Mouse (Mus musculus) gastrocnemius, postnatal 36 days (tissue): ENCODE results near the gene Sh2b3. TPM values are rescaled to one million over a fixed set of nuclear protein-coding genes. Genes with fewer than 3 reads are reported as not detected.
A peak's percentile ranks its signal among the peaks of the same experiment; 100 is the strongest.
"Not testable (repeated sequence)": the region's sequence is repeated elsewhere in the genome, so short reads cannot be mapped to it uniquely, and the experiment has no call there.

ENCODE experiments used
- DNase-seq, 2 experiments: peaks; one replicate each; pipeline ENCODE4 v3.0.0; 2022
- intact Hi-C: fragments of 180-260 bp; cut with DNase I; formaldehyde crosslinking; loops from one replicate; pipeline ENCODE4 v1.15.1; 2025
- total RNA-seq, 2 experiments: library from RNA; stranded (reverse); gene quantifications; 2 replicates each; pipeline ENCODE4 v1.2.3; 2021

The Sh2b3 gene
- total RNA-seq, 2 experiments from 2014 or later = 13.5 TPM

DNA sequence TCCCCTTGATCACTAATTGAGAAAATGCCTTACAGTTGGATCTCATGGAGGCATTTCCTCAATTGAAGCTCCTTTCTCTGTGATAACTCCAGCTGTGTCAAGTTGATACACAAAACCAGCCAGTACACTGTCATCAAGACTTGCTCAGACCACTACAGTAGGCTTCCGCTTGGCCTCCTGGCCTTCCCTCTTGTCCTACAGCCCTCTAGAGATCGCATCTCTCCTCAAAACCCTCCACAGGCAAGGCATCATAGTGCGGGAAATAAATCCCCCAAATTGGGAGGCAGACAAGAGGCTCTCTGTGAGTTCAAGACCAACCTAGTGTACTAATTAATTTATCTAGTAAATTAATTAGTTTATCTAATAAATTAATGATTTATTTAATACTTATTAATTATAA is 9.8 kb upstream of the Sh2b3 start:
- not testable (repeated sequence) for DNase-seq
- intact Hi-C loops = loop anchor here (10.0 kb wide), 1 partner anchor 52 kb away; no protein-coding TSS in a partner anchor

DNA sequence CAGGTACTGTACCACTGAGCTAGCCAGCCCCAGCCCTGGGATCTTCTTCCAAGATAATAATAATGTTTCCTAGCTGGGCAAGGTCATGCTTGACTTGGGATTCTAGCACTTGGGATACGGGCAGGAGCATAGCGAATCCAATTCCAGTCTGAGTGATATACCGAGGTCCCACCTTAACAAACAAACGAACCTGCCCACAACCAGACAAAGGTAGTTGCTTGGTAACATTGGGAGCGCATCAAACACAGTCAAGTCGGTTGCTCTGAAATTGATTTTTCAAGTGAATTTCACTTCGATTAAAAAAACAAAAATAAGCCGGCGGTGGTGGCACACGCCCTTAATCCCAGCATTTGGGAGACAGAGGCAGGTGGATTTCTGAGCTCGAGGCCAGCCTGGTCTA is 8.9 kb upstream of the Sh2b3 start:
- intact Hi-C loops = loop anchor here (10.0 kb wide), 1 partner anchor 52 kb away; no protein-coding TSS in a partner anchor
- no peak for DNase-seq

DNA sequence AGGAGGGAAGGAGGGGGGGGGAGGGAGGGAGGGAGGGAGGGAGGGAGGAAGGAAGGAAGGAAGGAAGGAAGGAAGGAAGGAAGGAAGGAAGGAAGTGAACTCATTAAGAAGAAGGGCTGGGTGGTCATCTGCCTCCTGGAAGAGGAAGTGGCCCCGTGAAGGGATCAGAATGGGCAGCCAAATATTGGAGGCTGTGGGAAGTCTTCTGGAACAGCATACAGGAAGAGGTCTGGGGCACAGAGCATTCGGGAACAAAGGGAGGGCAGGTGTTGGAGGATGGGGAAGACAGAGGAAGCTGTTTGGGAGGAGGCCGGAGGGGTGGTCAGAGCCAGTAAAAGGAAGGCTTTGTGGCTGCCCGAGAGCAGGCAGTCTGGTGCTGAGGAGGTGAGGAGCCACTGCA is 7.9 kb upstream of the Sh2b3 start:
- intact Hi-C loops = loop anchor here (10.0 kb wide), 1 partner anchor 51 kb away; no protein-coding TSS in a partner anchor
- DNase-seq = no peak

DNA sequence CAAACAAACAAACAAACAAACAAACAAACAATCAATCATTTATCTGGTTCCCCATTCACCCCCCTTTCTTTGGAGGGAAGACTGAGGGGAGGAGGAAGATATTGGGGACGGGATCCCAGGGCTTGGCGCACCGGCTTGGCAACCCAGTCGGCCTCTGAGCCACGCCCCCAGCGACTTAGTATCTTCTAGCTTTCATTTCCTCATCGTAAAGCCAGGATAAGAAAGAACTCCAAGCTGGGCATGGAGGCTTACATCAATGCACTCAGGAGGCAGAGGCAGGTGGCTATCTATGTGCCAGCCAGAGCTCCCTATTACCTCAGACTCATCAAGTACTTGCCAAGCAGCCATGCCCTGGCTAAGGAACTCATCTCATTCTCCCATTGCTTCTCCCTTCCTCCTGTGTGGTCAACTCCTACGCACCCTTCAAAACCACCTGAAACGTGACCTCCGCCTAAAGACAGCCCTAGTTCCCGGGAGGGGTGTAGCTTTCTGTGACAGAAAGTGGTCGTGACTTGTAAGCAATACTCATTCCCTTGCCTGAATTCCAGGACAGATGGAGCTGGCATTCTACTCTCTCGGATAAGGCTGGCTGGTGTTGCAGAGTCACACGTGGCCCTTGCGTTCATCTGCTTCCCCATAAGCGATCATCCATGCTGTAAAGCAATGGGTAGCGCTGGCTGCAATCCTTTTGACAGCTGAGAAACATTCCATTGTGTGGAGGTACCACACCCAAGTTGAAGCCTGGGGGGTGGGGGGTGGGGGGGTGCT is 5.9 kb upstream of the Sh2b3 start:
- no peak for DNase-seq
- intact Hi-C loops = loop anchor here (2.0 to 10.0 kb wide), 2 partner anchors 29 to 49 kb away; no protein-coding TSS in a partner anchor

DNA sequence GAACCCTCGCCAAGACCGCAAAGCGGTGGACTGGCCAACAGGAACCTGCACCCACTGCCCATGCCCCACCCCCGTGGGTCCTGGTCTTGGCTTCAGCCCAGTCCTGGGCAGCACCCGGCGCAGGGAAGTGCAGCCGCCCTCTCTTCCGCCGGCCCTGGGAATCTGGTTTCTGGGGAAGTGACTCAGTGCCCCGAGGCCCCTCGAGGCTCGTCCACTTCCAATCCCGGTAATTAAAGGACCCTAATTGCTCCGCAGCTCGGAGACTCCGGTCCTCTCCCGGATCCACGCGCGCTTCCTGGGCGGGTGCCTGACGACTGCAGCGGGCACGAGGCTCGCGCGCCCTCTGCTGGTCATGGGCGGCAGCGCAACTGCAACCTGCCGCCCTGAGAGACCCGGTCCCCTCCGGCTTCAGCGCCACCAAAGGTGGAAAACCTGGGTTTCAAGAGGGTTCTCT is 5.2 kb upstream of the Sh2b3 start:
- intact Hi-C loops = loop anchor here (2.0 to 10.0 kb wide), 2 partner anchors 28 to 48 kb away; no protein-coding TSS in a partner anchor
- peak; percentile 77 to 81 for DNase-seq

DNA sequence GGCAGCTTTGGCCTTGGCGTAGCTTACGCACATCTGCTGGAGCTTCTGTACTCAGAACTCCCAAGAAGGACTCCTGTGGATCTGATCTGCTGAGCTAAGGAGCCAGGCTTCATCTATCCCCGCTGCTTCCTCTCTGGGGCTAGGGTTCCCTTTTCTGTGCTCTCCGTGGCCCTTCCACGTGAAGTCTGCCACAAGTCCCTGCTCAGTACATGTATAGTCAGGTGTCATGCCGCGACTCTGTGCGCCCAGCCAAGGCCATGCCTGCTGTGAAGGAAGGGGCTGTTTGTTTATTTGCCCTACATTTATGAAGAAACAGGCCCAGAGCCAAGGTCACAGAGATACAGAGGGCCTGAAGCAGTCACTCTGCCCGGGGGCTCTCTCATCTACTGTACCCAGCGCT is 4.5 kb upstream of the Sh2b3 start:
- intact Hi-C loops = loop anchor here (2.0 to 10.0 kb wide), 2 partner anchors 27 to 47 kb away; no protein-coding TSS in a partner anchor

DNA sequence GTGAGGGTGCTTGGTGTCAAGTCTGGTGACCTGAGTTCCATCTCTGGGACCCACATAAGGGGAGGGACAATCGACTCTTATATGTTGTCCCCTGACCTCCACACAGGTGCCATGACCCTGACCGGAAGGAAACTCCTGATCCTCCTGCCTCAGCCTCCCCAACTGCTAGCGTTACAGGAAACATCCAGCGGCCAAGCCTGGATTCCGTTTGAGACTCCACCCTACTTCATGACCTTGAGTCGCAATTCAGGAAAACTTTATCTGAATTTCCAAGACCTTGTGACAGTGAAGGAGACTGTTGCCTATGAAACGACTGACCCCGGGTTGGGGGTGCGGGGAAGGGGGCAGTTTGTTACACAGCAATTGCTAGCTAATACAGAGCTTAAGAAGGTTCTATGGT is 4.1 kb upstream of the Sh2b3 start:
- intact Hi-C loops = loop anchor here (10.0 kb wide), 1 partner anchor 47 kb away; no protein-coding TSS in a partner anchor
- DNase-seq = no peak

More for the DNA sequence above, 4.5 kb upstream of the Sh2b3 start:
- no peak for DNase-seq

DNA sequence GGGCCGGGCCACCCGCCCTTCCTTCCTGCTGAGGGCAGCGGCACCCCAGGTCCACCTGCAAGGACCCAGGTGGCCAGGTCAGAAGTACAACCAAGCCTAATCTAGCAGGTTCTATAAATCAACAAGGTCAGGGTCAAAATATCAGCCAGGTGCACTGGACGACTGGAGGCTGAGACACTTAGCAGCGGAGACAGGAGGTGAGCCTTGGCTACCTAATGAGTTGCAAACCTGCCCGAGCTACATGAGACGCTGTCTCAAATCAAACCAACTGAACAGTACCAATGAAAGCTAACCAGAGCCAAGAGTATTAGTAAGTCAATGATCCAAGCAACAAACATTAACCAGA is 1.7 kb upstream of the Sh2b3 start:
- intact Hi-C loops = loop anchor here (5.0 kb wide), 1 partner anchor 127 kb away; the partner anchor contains the start of gene Atxn2
- no peak for DNase-seq

DNA sequence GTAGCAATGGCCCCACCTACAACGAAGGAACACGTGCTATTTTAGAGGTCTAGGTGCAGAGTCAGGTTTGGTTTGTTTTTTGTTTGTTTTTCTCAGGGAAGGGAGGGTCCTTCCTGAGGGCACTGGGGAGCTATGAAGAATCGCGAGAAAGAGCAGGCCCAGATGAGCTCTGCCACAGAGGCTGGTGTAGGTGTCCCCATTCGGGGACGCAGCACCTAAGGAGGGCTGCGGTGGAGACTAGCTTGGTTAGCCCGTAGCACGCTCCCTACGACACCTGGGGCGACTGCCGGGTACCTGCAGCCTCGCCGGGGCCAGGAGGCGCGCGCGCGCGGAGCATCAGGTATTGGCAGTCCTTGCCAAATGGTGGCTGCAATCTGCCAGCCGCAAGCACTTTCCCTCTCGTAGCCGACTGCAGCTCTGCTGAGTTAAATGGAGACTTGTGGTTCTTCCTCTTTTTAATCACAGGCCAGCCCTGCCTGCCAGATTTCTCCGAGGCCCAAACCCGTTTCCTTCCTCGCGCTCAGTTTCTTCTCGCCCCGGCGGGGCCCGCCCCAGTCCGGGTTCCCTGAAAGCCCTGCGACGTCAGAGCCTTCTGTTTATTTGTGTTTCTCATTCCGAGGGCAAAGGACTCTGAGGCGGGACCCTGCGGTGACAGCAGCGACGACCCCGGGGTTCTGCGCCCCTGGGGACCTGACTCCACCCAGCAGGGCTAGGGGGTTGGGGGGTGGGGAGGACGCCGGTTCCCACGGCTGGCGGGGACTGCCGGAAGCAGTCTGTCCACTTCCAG is 1.1 kb upstream of the Sh2b3 start:
- intact Hi-C loops = loop anchor here (5.0 kb wide), 1 partner anchor 126 kb away; the partner anchor contains the start of gene Atxn2
- DNase-seq = peak in 1 of 2 experiments; percentile 50

DNA sequence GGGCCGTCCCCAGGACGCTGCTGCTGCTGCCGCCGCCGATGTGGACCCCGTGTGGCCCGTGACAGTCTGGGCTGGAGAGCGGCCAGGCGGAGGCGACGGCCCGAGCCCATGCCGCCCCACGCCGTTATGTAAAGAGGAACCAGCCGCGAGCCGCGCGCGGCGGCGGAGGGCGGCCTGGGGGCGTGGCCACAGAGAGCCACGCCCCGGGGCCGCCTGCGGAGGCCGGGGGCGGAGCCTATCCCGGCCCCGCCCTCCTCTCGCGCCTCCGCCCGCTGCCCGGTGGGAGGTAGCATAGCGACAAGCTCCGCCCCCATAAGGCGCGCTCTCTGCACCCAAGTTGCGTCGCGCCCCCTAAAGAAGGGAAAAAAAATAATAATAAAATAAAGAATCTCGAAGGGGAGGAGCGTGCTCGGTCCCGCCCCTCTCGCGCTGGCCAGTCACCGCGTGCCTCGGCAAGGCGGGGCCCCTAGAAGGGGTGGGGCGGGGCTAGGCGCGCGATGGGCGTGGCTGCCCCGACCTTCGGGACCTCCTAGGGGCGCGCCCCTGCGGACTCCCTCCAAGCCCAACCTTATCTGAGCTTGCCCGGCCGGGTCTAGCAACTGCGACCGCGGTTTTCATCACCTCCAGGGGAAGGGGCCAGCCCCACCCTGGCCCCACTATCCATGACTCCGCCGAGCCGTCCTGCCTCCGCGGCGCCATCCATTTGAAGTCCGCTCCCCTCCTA is 592 bp downstream of the Sh2b3 start:
- DNase-seq = peak; percentile 90 to 91
- intact Hi-C loops = loop anchor here (5.0 kb wide), 1 partner anchor 125 kb away; the partner anchor contains the start of gene Atxn2

DNA sequence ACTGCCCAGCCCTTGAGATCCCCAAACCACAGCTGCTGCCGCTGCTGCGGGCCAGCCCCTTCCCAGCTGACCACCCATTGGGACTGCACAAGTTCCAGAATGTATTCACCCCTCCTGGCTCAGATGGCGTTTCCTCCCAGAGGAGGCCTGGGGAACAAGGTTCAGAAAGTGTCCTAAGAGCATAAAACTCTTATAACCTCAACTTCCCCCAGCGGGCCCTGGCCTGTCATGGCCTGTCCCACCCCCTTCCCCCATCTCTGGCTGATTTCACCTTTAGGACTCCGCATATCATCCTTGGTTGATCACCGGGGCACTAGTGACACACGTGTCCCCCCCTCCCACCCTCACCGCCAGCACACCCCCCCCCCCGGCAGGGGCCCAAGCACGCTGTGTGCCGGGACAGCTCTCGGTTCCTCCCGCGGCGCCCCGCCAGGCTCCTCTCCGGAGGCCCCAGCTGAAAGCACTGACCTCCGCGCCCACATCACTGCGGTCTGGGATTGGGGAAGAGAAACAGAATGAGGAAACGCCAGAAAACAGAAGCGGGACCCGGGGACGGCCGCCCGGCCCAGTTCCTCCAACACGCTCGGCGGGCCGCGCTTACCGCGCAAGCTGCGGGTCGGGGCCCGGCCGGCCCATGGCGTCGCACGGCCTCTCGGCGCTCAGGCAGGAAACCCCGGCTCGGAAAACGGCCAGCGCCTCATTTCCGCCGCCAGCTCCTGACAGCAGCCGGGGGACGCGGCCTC is 1.3 kb downstream of the Sh2b3 start:
- peak in 1 of 2 experiments; percentile 71 for DNase-seq
- intact Hi-C loops = loop anchor here (5.0 kb wide), 1 partner anchor 124 kb away; the partner anchor contains the start of gene Atxn2

DNA sequence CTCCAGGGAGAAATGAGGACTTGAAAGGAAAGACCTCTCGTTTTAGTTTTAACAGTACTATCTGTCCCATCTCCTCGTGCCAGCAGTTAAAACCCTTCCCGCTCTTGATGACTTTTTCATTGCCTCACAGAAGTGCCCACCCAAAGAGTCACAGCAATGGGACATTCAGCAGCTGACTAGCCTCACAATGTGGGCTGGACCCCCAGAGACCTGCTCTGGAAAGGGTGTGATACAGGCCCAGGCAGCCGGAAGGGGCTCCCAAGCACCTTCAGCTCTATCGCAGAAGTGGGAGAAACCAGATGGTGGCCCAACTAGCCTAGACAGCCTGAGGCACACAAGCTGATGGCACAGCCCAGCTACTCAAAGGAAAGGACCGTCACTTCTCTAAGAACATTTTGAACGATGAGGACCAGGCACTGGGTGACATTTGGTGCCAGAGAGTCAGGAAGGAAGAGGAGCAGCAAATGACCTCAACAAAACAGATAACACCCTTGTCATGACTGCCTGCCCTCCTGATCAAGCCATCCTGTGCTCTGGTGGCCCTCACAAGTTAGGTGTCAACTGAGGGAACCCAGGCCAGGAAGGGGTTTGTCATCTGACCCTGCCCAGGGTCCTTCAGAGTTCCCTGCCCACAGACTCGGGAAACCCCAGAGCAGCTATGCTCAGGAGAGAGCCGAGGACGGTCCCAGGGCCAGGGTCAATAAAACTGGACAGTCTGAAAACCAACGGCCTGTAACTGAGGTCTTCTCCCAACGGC is 2.3 kb downstream of the Sh2b3 start:
- DNase-seq = no peak
- intact Hi-C loops = loop anchor here (5.0 kb wide), 1 partner anchor 123 kb away; the partner anchor contains the start of gene Atxn2

DNA sequence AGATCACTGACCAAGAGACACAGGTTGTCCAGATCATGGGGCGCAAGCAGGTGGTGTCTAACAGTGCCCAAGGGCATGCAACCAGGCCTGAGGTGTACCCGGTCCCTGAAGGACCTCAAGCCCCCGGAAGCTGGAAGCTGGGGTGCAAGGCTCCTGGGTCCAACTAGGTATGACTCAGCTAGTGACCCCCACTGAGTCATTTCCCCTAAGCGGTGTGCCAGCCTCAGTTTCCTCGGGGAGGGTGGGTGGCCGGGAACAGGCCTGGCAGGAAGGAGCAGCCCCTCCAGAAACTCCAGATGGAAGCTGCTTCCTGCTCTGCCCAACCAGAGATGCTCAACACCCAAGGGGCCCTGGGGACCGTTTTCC is 3.2 kb downstream of the Sh2b3 start:
- intact Hi-C loops = no loop called here

DNA sequence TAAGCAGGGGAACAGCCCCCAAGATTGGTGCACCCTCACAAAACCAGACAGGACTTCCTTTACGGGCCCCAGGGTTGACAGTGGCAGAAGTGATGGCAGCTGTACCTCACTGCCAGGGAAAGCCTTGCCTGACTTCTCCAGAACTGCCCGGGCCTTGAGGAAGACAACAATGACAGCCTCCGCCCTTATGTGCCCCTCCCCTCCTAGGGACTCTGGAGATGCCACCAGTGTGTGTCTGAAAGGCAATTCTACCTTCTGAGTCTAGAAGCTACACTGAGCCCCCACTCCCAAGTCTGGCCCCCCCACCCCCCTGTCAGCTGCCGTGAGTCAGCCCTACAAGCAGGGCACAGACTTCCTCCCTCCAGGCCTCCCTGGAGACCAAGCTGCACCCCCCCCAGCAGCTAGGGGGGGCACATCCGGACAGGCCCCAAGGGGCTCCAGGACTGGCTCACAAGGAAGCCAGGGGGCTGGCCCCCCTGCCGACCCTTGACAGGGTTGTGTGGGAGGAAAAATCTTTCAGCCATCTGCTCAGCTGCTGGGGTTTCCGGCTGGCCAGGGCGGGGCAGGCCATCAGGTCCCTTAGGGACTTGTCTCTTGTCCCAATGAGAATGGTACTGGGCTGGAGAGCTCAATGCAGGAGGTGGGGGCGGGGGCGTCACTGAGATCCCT is 3.7 kb downstream of the Sh2b3 start:
- intact Hi-C loops = no loop called here

More for the DNA sequence above, 3.2 kb downstream of the Sh2b3 start:
- DNase-seq = no peak

DNA sequence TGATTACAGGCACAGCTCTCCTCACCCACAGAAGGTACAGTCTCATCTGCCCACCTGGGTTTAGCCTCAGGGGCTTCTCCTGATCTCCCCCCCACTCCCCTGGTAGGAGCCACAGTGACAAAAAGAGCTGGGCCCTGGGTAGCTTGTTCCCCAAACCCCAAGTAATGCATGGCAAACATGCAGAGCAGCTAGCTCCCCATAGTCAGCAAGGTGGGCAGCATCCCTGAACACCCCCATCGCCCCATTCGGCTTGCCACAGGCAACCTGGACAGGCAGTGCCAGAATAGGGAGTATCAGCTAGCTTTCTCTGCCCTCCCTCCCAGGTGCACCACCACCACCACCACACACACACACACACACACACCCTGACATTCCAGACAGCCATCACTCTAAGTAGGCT is 4.3 kb downstream of the Sh2b3 start:
- no peak for DNase-seq
- intact Hi-C loops = no loop called here

More for the DNA sequence above, 3.7 kb downstream of the Sh2b3 start:
- DNase-seq = peak in 1 of 2 experiments; percentile 67

DNA sequence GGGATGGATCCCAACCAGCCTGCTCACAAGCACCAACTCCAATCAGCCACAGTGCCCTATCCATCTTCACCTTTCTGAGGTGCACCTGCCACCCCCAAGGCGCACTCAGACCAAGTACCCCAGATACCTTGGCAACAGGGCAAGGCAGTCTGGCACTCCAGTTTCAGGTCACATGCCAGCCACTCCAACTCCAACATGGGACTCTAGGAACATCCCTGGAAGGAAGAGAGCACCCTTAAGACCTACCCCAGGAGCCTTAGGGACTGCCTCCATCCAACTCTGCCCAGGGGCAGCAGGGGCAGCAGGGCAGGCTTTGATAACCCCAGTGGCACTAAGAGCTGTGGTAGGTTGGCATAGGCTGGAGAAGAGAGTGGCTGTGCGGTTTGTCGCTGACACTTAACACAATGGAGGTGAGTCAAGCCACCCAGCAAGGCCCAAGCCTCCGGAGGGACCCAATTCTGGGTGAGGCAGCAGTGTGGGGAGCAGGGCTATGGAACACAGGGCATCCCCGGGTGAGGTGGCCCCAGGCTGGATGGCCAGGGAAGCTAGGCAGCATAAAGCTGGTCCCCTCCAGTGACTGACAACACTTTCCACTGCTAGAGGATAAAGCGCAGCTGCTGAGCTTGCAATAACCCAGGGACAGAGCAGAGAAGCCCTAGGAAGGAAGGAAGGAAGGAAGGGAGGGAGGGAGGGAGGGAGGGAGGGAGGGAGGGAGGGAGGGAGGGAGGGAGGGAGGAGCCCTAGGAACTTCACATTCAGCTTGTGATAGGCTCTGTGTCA is 4.9 kb downstream of the Sh2b3 start:
- intact Hi-C loops = no loop called here
- DNase-seq = no peak

DNA sequence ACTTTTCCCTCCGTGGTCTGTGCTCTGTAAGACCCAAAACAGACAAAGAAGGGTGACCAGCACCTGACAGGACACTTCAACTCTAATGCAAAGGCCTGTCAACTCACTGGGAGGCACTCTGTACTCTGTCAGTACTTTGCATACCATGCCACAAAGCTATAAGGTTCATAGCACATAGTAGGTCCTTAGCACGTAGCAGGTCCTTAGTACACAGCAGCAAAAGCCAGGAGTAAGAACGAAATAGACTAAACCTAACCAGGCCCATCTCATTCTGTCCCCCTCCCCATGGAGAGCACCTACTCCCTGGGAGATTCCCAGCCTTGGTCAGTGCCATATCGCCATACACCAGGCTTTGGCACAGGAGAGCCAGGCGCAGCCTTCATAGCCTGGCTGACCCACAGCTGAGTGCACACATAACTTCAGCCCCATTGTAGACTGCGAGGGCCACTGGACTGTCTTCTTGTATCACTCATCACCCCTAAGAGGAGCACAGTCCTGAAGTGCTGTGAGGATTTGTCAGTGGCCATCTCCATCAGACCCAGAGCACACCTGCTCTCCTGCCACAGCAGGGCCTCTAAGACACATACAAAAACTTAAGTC is 6.3 kb downstream of the Sh2b3 start:
- DNase-seq = no peak
- intact Hi-C loops = no loop called here
